12 mouse cellular contexts compared by ENCODE assay signal in genomic region chr7:110740188-110740587, GRCm38 (mm10). TPM values are rescaled to one million over a fixed set of nuclear protein-coding genes. Genes with fewer than 3 reads are reported as not detected.
DNase-seq lines count a peak whose midpoint lies in the region; ATAC-seq and TF ChIP-seq lines count a peak whose summit lies in the region.
"Had no signal": no experiment of that assay in that cellular context is flagged by ENCODE, and none has a peak within 500 bp of the region (broad histone marks: within the 10 kb centered on the region; RNA-seq: fewer than 3 reads in every experiment).

No protein-coding gene starts in this region.

- H3K9ac ChIP-seq in forebrain, embryonic 12.5 days = no peak overlapping the region
- H3K9ac ChIP-seq in neural tube, embryonic 12.5 days = no peak overlapping the region
- H3K9ac ChIP-seq in hindbrain, postnatal 0 days (replicated peaks; ENCODE audit: low read length) = no peak overlapping the region
- H3K9ac ChIP-seq: limb, embryonic 12.5 days had no signal

- no peak for TF ChIP-seq CTCF in hindbrain, postnatal 0 days (IDR thresholded peaks at IDR 0.05; ENCODE audit: low read depth)

- H3K9me3 ChIP-seq in forebrain, embryonic 10.5 days = no peaks in the 10 kb centered on the region
- H3K9me3 ChIP-seq in forebrain, embryonic 12.5 days = no peaks in the 10 kb centered on the region
- no peaks in the 10 kb centered on the region for H3K9me3 ChIP-seq in neural tube, embryonic 12.5 days
- H3K9me3 ChIP-seq in hindbrain, postnatal 0 days (ENCODE audit: low read length) = no peaks in the 10 kb centered on the region

- H3K27ac ChIP-seq in forebrain, embryonic 10.5 days = 0 out of 2 replicates have a peak overlapping the region, but pooled peaks have one; percentile 8
- no peak overlapping the region; the same call in 1 of the 2 replicates for H3K27ac ChIP-seq in forebrain, embryonic 12.5 days
- H3K27ac ChIP-seq in neural tube, embryonic 12.5 days = no peak overlapping the region
- peak overlapping the region; percentile 32 for H3K27ac ChIP-seq in hindbrain, postnatal 0 days
- H3K27ac ChIP-seq: limb, embryonic 12.5 days had no signal

- no peak overlapping the region for H3K4me2 ChIP-seq in forebrain, embryonic 12.5 days
- no peak overlapping the region for H3K4me2 ChIP-seq in neural tube, embryonic 12.5 days (replicated peaks)
- H3K4me2 ChIP-seq in hindbrain, postnatal 0 days (ENCODE audit: low read depth, low read length) = 0 out of 2 replicates have a peak overlapping the region, but pooled peaks have one; percentile 3
- H3K4me2 ChIP-seq: limb, embryonic 12.5 days had no signal

- ATAC-seq in forebrain, embryonic 12.5 days (ENCODE audit: low FRiP score) = no peak
- ATAC-seq in neural tube, embryonic 12.5 days (ENCODE audit: low FRiP score, low read depth) = 0 out of 2 replicates have a peak, but pooled peaks have one; percentile 58
- ATAC-seq in hindbrain, postnatal 0 days = peak; percentile 88

- no peaks in the 10 kb centered on the region for H3K36me3 ChIP-seq in forebrain, embryonic 10.5 days (replicated peaks)
- no peaks in the 10 kb centered on the region for H3K36me3 ChIP-seq in forebrain, embryonic 12.5 days (replicated peaks)
- H3K36me3 ChIP-seq in neural tube, embryonic 12.5 days = no peaks in the 10 kb centered on the region
- no peaks in the 10 kb centered on the region for H3K36me3 ChIP-seq in hindbrain, postnatal 0 days (ENCODE audit: insufficient read depth, low read length)
- H3K36me3 ChIP-seq: limb, embryonic 12.5 days had no signal

- no peak overlapping the region for H3K4me3 ChIP-seq in forebrain, embryonic 10.5 days
- H3K4me3 ChIP-seq in forebrain, embryonic 12.5 days (replicated peaks) = no peak overlapping the region
- no peak overlapping the region for H3K4me3 ChIP-seq in neural tube, embryonic 12.5 days
- H3K4me3 ChIP-seq in hindbrain, postnatal 0 days (ENCODE audit: low read length) = no peak overlapping the region
- H3K4me3 ChIP-seq: limb, embryonic 12.5 days; megakaryocyte, embryonic 14.5 days had no signal

- no peak for DNase-seq in forebrain, embryonic 10.5 days (ENCODE audit: extremely low spot score, low spot score)
- DNase-seq in neural tube, embryonic 10.5 days (ENCODE audit: extremely low spot score, low spot score) = no peak
- DNase-seq in hindbrain, postnatal 0 days (ENCODE audit: low spot score) = peak; percentile 79
- DNase-seq in skeletal muscle tissue, adult 2 months (ENCODE audit: low read depth, low spot score) = peak; percentile 42
- no peak for DNase-seq in ovary, postnatal 10 days (ENCODE audit: low spot score)
- no peak for DNase-seq in layer of hippocampus, adult 9-11 months
- DNase-seq: adrenal gland, adult 8-10 months; cerebellum, postnatal 36 days had no signal

- no peaks in the 10 kb centered on the region for H3K27me3 ChIP-seq in forebrain, embryonic 10.5 days (ENCODE audit: poor library complexity, severe bottlenecking)
- no peaks in the 10 kb centered on the region for H3K27me3 ChIP-seq in forebrain, embryonic 12.5 days
- no peaks in the 10 kb centered on the region for H3K27me3 ChIP-seq in neural tube, embryonic 12.5 days (replicated peaks)
- no peaks in the 10 kb centered on the region for H3K27me3 ChIP-seq in hindbrain, postnatal 0 days (ENCODE audit: insufficient read depth, low read length)
- H3K27me3 ChIP-seq: limb, embryonic 12.5 days had no signal

- 41% methylated on average over 2 of the region's 2 CpGs for WGBS in forebrain, embryonic 10.5 days
- WGBS in forebrain, embryonic 12.5 days = 45% methylated on average over 2 of the region's 2 CpGs
- 53% methylated on average over 2 of the region's 2 CpGs for WGBS in neural tube, embryonic 12.5 days
- WGBS in hindbrain, postnatal 0 days = 18% methylated on average over 2 of the region's 2 CpGs

- peaks cover 18% of the 10 kb centered on the region for H3K4me1 ChIP-seq in forebrain, embryonic 10.5 days
- peaks cover 14% of the 10 kb centered on the region for H3K4me1 ChIP-seq in forebrain, embryonic 12.5 days
- H3K4me1 ChIP-seq in neural tube, embryonic 12.5 days = peaks cover 7% of the 10 kb centered on the region
- peaks cover 10% of the 10 kb centered on the region; the same call in 1 of the 2 replicates for H3K4me1 ChIP-seq in hindbrain, postnatal 0 days (ENCODE audit: insufficient read depth, low read length)

RNA-seq across cellular contexts. Expression of gene Ampd3, which starts 27.8 kb away (rescaled TPM):
- polyA plus RNA-seq in forebrain, embryonic 10.5 days (2016; fragmentation: Nextera tagmentation; extraction: Ambion mirVana) = 1.2 and 1.5 TPM in 2 replicates
- 0.94 and 1.2 TPM in 2 replicates for polyA plus RNA-seq in forebrain, embryonic 12.5 days (2016; fragmentation: Nextera tagmentation; extraction: Ambion mirVana)
- 2.4 and 3.1 TPM in 2 replicates for polyA plus RNA-seq in neural tube, embryonic 12.5 days (2016; fragmentation: Nextera tagmentation; extraction: Ambion mirVana)
- 15.1 and 24.8 TPM in 2 replicates for total RNA-seq in hindbrain, postnatal 0 days (2014; rRNA removed)
- polyA plus RNA-seq in hindbrain, postnatal 0 days (2015; fragmentation: Nextera tagmentation; extraction: Ambion mirVana) = 12.4 and 14.3 TPM in 2 replicates

Comparison
In these comparisons a context has a peak if more than half of its experiments do, and no peak if none do; other contexts are left out.
1. H3K27ac ChIP-seq: peak in forebrain, embryonic 10.5 days (single experiment) and hindbrain, postnatal 0 days (single experiment); none in forebrain, embryonic 12.5 days (single experiment) and neural tube, embryonic 12.5 days (single experiment).
2. DNase-seq: peak in hindbrain, postnatal 0 days (single experiment) and skeletal muscle tissue, adult 2 months (single experiment); none in forebrain, embryonic 10.5 days (single experiment), neural tube, embryonic 10.5 days (single experiment), ovary, postnatal 10 days (single experiment) and layer of hippocampus, adult 9-11 months (single experiment).